Mouse (Mus musculus) bone marrow, adult 2 months (tissue): Measurements from ENCODE around the gene Chst3. TPM values are rescaled to one million over a fixed set of nuclear protein-coding genes. Genes with fewer than 3 reads are reported as not detected.

ENCODE experiments used
- H3K27ac ChIP-seq: fragments of 200-500 bp; 2 replicates; pipeline ENCODE4 v1.5.1; 2012; ENCODE audit warnings: low read depth, mild to moderate bottlenecking, control low read depth, inconsistent platforms, low read length; ENCODE audit not compliant: control insufficient read depth, poor library complexity, insufficient read depth
- H3K4me1 ChIP-seq: fragments of 200-500 bp; 2 replicates; pipeline ENCODE4 v1.6.1; 2011; ENCODE audit warnings: low read length; ENCODE audit not compliant: control insufficient read depth, insufficient read depth
- H3K4me3 ChIP-seq: fragments of 200-500 bp; replicated peaks from 2 replicates; pipeline ENCODE3; 2011; ENCODE audit warnings: mild to moderate bottlenecking, low read depth, low read length, control low read depth; ENCODE audit not compliant: control insufficient read depth
- CTCF ChIP-seq: fragments of 200-500 bp; IDR thresholded peaks from 2 replicates; pipeline ENCODE4 v1.5.1; 2011; ENCODE audit warnings: low read length, control low read depth; ENCODE audit not compliant: control insufficient read depth, insufficient read depth
- POLR2A ChIP-seq: fragments of 200-500 bp; IDR thresholded peaks from 2 replicates; pipeline ENCODE4 v1.6.1; 2011; ENCODE audit warnings: low read depth, mild to moderate bottlenecking, control low read depth, low read length, borderline replicate concordance; ENCODE audit not compliant: control insufficient read depth
- WGBS: fragments of 180-500 bp; shearing (Covaris S2); methylation state at CpG from one replicate; pipeline ENCODE4 v1.1.7; 2018; 5-methylcytosine and 5-hydroxymethylcytosine counted together
- polyA plus RNA-seq: library from polyadenylated mRNA; stranded (reverse); fragments of >200 nt; gene quantifications from 2 replicates; pipeline ENCODE4 v1.2.4, GENCODE M21; 2011; ENCODE audit warnings: low replicate concordance; ENCODE audit not compliant: missing spikeins, insufficient read depth, insufficient read length

Gene Chst3
- polyA plus RNA-seq, 1 experiment = 16.5 TPM

DNA sequence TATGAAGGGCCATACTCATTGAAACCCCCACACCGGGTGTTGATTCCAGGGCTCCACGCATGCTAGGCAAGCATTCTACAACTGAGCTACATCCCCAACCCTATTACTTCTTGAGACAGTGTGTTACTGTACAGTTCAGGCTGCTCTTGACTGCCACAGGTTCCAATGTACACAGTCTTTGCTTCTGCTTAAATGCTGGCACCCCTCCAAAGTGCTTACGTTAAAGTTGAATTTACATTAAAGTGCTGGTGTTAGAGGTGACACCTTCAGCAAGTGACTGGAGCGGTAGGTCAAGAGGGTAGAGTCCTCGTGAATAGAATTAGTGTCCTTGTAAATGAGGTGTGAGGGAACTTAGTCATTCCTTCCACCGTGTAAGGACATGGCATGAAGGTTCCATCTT lies 19.7 kb downstream of the Chst3 start:
- Histone ChIP-seq H3K4me1 (peaks cover 2% of the 10 kb centered on the region; the same call in 1 of the 2 replicates), H3K4me3 (no peak overlapping the region), H3K27ac (no peak overlapping the region)
- WGBS = 76% methylated on average over 6 of the region's 6 CpGs
- TF ChIP-seq CTCF (no peak), POLR2A (no peak)

DNA sequence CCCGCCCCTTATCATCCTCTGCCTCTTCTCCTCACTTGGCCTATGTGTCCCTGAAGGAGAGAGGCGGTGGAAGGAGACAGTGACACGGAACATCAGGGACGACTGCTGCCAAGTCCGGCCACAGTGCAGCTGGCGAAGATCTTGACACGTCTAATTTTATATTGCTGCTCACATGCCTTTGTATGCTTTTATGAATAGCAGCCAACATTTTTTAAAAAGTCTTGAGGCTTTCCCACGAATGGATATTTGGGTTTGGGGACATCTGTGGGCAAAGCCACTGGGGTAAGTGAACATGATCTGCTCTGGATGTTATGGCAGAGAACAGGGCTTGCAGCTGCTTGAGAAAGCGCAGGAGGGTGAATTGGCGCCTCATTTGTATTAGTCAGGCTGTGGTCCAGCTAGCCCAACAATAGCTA lies 21.6 kb downstream of the Chst3 start:
- Histone ChIP-seq H3K27ac (no peak overlapping the region), H3K4me3 (no peak overlapping the region), H3K4me1 (peaks cover 2% of the 10 kb centered on the region; the same call in 1 of the 2 replicates)
- 78% methylated on average over 10 of the region's 10 CpGs for WGBS
- TF ChIP-seq CTCF (no peak), POLR2A (no peak)

DNA sequence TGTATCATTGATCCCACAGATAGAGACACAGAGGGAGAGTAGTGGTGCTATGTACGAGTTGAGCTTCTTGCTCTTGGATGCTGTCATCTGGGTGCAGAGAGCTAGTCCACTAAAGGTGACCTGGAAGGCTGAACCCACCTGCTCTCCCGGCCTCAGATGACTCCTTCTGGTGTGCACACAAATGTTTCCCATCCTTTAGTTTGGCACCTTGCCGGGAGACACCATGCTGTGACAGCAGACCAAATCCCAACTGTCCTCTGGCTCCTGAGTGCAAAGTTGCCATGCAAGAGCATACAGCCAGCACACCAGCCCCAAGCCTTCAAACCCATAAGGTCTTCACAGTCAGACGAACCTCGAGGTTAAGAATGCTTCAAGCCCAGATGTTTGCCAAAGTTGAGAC lies 22.1 kb downstream of the Chst3 start:
- Histone ChIP-seq H3K4me1 (peaks cover 2% of the 10 kb centered on the region; the same call in 1 of the 2 replicates), H3K27ac (no peak overlapping the region), H3K4me3 (no peak overlapping the region)
- 72% methylated on average over 5 of the region's 5 CpGs for WGBS
- TF ChIP-seq POLR2A = no peak
- no peak for TF ChIP-seq CTCF

DNA sequence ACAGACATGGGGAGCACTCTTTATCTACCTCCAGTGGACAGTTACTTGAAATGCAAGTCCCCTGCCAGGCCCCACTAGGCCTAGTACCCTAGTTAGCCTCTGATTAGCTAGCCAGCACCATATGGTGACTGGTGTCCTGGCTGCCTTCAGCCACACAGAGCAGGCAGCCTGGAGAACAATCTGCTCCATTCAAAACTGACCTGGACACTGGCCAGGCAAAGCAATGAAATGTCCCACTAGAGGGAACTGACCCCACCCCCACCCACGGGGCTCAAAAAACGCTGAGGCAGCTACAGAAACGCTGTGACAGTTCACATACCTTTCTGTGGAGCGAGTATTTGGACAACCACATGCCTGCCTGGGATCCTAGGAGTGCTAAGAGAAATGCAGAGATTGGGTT lies 24.0 kb downstream of the Chst3 start:
- H3K4me1 ChIP-seq = peaks cover 2% of the 10 kb centered on the region; the same call in 1 of the 2 replicates
- 62% methylated on average over 4 of the region's 4 CpGs for WGBS
- no peak for TF ChIP-seq CTCF
- no peak for TF ChIP-seq POLR2A
- no peak overlapping the region for H3K4me3 ChIP-seq
- H3K27ac ChIP-seq = no peak overlapping the region

DNA sequence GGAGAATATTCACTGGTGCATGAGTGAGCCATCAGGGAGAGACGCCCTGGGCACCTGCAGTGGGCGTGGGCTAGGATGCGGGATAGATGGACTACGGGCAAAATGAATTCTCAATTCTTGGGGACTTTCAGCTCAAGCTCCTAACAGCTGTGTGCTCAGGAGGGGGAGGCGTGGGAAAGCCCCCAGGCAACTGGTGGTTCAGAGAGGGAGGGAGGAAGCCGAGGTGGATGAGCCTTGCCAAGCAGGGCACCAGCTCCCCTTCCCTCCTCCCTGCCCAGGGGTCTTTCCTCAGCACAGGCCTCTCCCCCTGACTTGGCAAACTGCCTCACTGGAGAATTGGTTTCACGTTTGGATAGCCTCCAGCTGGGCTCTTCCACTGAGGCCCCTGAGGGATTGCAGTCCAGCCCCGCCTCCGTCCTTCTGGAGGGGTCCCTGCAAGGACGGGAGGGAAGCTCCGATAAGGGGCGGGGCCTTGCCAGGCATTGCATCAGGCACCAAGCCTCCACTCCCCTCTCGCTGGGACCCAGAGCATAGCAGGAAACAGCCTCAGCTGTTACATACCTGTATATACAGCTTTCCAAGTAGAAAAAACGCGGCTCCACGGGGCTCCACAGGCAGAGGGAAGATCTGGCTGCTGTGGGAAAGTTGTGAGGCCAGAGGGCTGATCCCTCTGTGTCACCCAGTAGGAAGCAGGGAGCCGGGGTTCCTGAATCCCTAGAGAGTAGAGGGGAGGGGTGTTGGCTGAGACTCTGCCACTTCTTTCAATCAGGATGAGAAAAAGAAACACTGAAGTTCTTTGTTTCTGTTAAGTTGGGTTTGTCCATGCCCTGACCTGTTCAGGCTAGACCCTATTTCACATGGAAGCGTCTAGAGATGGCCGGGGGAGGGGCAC lies 25.3 kb downstream of the Chst3 start:
- WGBS = 18% methylated on average over 19 of the region's 19 CpGs
- TF ChIP-seq POLR2A (no peak), CTCF (no peak)
- Histone ChIP-seq H3K27ac (0 out of 2 replicates have a peak overlapping the region, but pooled peaks have one; percentile 18), H3K4me1 (peaks cover 2% of the 10 kb centered on the region; the same call in 1 of the 2 replicates), H3K4me3 (no peak overlapping the region)

DNA sequence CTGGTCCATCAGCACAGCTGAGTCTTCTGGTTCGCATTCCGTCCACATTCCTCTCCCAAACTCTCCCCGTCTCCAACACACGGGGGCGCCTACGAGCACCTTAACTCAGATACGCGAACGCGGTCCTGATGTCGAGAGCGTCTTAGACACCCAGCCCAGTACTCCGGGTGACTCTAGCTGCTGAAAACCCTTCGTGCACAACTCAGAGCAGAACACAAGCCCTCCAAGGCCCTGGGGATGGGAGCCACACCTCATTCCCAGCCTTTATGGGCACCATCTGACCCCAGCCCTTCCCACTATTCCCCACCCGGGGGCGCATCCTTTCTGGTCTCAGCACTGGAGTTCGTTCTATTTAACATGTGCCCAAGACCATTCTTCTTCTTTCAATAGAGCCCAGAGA lies 27.3 kb downstream of the Chst3 start:
- H3K27ac ChIP-seq = 0 out of 2 replicates have a peak overlapping the region, but pooled peaks have one; percentile 29
- TF ChIP-seq CTCF (peak; percentile 75), POLR2A (no peak)
- H3K4me3 ChIP-seq = no peak overlapping the region
- WGBS = 2% methylated on average over 17 of the region's 17 CpGs
- peaks cover 2% of the 10 kb centered on the region; the same call in 1 of the 2 replicates for H3K4me1 ChIP-seq

DNA sequence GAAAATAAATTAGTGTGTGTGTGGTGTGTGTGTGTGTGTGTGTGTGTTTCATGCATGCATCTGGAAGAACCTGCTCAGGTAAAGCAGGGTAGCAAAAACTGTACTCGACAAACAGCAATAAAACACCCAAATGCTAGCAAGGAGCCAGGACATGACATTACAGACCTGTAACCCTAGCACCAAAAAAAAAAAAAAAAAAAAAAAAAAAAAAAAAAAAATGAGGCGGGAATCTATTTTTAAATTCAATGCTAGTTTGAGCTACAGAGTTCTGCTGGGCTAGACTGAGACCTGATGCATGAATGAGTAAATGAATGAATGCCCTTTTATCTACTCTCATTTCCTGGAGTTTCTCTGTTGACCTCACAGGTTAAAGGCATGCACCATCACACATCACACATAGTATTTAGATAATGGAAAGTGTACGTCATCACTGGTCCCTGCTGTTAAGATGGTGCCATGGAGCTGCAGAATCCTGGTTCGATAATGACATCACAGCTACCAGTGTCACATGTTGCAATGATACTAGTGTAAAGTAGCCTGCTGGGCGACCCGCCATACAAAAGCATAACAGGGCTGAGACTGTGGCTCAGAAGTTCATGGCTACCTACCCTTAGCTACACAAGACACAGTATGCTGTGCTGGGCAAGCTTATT lies 29.4 kb downstream of the Chst3 start:
- Histone ChIP-seq H3K4me1 (peaks cover 1% of the 10 kb centered on the region; the same call in 1 of the 2 replicates), H3K27ac (no peak overlapping the region), H3K4me3 (no peak overlapping the region)
- WGBS = 75% methylated on average over 6 of the region's 6 CpGs
- TF ChIP-seq CTCF = no peak
- no peak for TF ChIP-seq POLR2A
